In the genomic region with DNA sequence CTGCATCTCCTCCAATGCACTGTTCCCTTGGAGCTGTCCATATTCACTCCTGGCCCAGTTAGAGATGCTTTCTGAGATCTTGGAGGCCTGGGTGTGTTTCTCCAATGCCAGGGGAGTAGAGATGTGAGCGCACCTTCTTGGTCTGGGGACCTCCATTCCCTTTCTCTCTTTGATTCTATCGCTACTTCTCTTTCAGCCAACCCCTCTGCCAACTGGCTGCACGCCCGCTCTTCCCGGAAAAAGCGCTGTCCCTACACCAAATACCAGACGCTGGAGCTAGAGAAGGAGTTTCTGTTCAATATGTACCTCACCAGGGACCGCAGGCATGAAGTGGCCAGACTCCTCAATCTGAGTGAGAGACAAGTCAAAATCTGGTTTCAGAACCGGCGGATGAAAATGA, we compare ENCODE assay signal across 16 mouse cellular contexts. TPM values are rescaled to one million over a fixed set of nuclear protein-coding genes. Genes with fewer than 3 reads are reported as not detected.
"Had no signal": no experiment of that assay in that cellular context is flagged by ENCODE, and none has a peak within 500 bp of the region (broad histone marks: within the 10 kb centered on the region; RNA-seq: fewer than 3 reads in every experiment).

No protein-coding gene starts in this region.

- H3K36me3 ChIP-seq: limb, embryonic 13.5 days; midbrain, embryonic 13.5 days had no signal

- ATAC-seq: hindbrain, postnatal 0 days; midbrain, embryonic 13.5 days had no signal

- H3K27ac ChIP-seq: hindbrain, postnatal 0 days; limb, embryonic 13.5 days; liver, embryonic 14.5 days; midbrain, embryonic 13.5 days; stomach, postnatal 0 days had no signal

- H3K4me3 ChIP-seq: limb, embryonic 13.5 days; midbrain, embryonic 13.5 days had no signal

- H3K9me3 ChIP-seq: limb, embryonic 13.5 days; midbrain, embryonic 13.5 days had no signal

- DNase-seq: left cerebral cortex, postnatal 4 days; lung, adult 18-20 months; thymus, postnatal 14 days had no signal

- H3K4me2 ChIP-seq: limb, embryonic 13.5 days; midbrain, embryonic 13.5 days had no signal

- H3K9ac ChIP-seq: limb, embryonic 13.5 days; liver, embryonic 14.5 days; midbrain, embryonic 13.5 days had no signal

RNA-seq across cellular contexts. Expression of gene Hoxb9, which starts 3.2 kb away (rescaled TPM):
- total RNA-seq: hindbrain, postnatal 0 days; layer of hippocampus, adult 8-10 months; layer of hippocampus, postnatal 14 days; left cerebral cortex, adult 18-20 months; left cerebral cortex, postnatal 10 days; left cerebral cortex, postnatal 4 days; liver, adult 2 months; megakaryocyte-erythroid progenitor cell, adult 5-6 weeks; midbrain, postnatal 0 days; neutrophil, adult 5-6 weeks had no signal
- polyA plus RNA-seq: hindbrain, postnatal 0 days; liver, adult 2 months; midbrain, embryonic 13.5 days; midbrain, postnatal 0 days had no signal

RNA-seq across cellular contexts. Expression of gene Hoxb8, which starts 7.3 kb away (rescaled TPM):
- total RNA-seq: layer of hippocampus, adult 8-10 months; layer of hippocampus, postnatal 14 days; left cerebral cortex, adult 18-20 months; left cerebral cortex, postnatal 10 days; left cerebral cortex, postnatal 4 days; liver, adult 2 months; megakaryocyte-erythroid progenitor cell, adult 5-6 weeks; neutrophil, adult 5-6 weeks had no signal
- polyA plus RNA-seq: midbrain, embryonic 13.5 days; midbrain, postnatal 0 days had no signal

RNA-seq across cellular contexts. Expression of gene Hoxb7, which starts 12.0 kb away (rescaled TPM):
- total RNA-seq: layer of hippocampus, adult 8-10 months; layer of hippocampus, postnatal 14 days; left cerebral cortex, adult 18-20 months; left cerebral cortex, postnatal 10 days; left cerebral cortex, postnatal 4 days; megakaryocyte-erythroid progenitor cell, adult 5-6 weeks; midbrain, postnatal 0 days; neutrophil, adult 5-6 weeks had no signal
- polyA plus RNA-seq: midbrain, embryonic 13.5 days; midbrain, postnatal 0 days had no signal

RNA-seq across cellular contexts. Expression of gene Hoxb6, which starts 17.8 kb away (rescaled TPM):
- total RNA-seq: layer of hippocampus, adult 8-10 months; layer of hippocampus, postnatal 14 days; left cerebral cortex, adult 18-20 months; left cerebral cortex, postnatal 10 days; left cerebral cortex, postnatal 4 days; liver, adult 2 months; megakaryocyte-erythroid progenitor cell, adult 5-6 weeks; neutrophil, adult 5-6 weeks had no signal
- polyA plus RNA-seq: midbrain, embryonic 13.5 days; midbrain, postnatal 0 days had no signal

RNA-seq across cellular contexts. Expression of gene Hoxb5, which starts 28.7 kb away (rescaled TPM):
- total RNA-seq: layer of hippocampus, adult 8-10 months; layer of hippocampus, postnatal 14 days; left cerebral cortex, adult 18-20 months; left cerebral cortex, postnatal 10 days; left cerebral cortex, postnatal 4 days; megakaryocyte-erythroid progenitor cell, adult 5-6 weeks; neutrophil, adult 5-6 weeks had no signal
- polyA plus RNA-seq: midbrain, postnatal 0 days had no signal
